Mouse (Mus musculus): ENCODE results near the gene Prmt7. TPM values are rescaled to one million over a fixed set of nuclear protein-coding genes. Genes with fewer than 3 reads are reported as not detected.

Prmt7 gene
- 54.1 and 59.5 TPM in 2 replicates for polyA plus RNA-seq (2014; fragmentation: Nextera tagmentation; extraction: Ambion mirVana)

DNA sequence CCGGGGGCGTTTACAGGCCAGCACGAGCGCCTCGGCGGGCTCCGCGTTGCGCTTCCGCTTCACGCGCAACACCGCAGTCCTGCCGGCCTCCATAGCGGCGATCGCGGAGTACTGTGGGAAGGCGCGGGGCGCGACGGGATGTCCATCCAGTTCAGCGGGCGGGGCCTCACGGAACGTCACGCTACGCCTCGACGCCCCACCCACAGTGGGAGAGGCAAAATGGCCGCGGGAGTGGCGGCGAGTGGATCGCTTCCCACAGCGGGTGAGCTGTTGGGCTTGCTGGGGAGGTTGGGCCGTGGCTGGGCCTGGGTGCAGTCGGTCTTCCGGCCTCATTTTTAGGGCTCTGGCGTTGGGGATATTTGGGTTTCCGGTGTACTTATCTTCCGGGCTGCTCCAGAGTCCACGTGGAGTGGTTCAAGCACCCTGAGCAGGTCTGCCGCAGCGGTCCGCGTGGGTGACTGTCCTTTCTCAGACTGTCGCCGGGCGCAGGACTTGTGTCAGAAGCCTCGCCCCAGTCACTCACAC lies at the start of gene Prmt7, which contains the start of gene Slc7a6os:
Prmt7 (plus strand) TSS at position 116 of the 525 bp plus-strand sequence.
Slc7a6os (minus strand) TSS at position 115 of the 525 bp plus-strand sequence.
- H3K27ac ChIP-seq (ENCODE audit: low read depth, low read length): peak within 1 kb of the TSS; percentile 89
- under 1% methylated on average over 52 of the region's 52 CpGs for WGBS
- DNase-seq (ENCODE audit: low spot score) (peak; percentile 97), ATAC-seq (peak; percentile 100)
- peak within 1 kb of the TSS; percentile 90 for H3K9ac ChIP-seq (ENCODE audit: low read length)
- H3K27me3 ChIP-seq (replicated peaks; ENCODE audit: control insufficient read depth, insufficient read depth, low read length): no peaks in the 10 kb centered on the region
- H3K36me3 ChIP-seq (ENCODE audit: control insufficient read depth, insufficient read depth, low read length): peaks cover 38% of the 10 kb centered on the region
- peak within 1 kb of the TSS; percentile 79 for H3K4me3 ChIP-seq (ENCODE audit: low read depth, low read length)
- no peaks in the 10 kb centered on the region for H3K9me3 ChIP-seq (replicated peaks; ENCODE audit: control insufficient read depth, low read length)
- H3K4me1 ChIP-seq (ENCODE audit: control insufficient read depth, insufficient read depth, low read length): peaks cover 11% of the 10 kb centered on the region
- H3K4me2 ChIP-seq (ENCODE audit: low read length): peak within 1 kb of the TSS; percentile 82

- no peaks in the 10 kb centered on the region for H3K9me3 ChIP-seq (replicated peaks; ENCODE audit: control insufficient read depth, low read length)
- no peak for DNase-seq (ENCODE audit: low spot score)
- H3K4me1 ChIP-seq (ENCODE audit: control insufficient read depth, insufficient read depth, low read length): no peaks in the 10 kb centered on the region
- no peak overlapping the region for H3K4me3 ChIP-seq (ENCODE audit: low read depth, low read length)
- H3K4me2 ChIP-seq (ENCODE audit: low read length): no peak overlapping the region
- WGBS: 93% methylated on average over 9 of the region's 9 CpGs
- H3K27ac ChIP-seq (ENCODE audit: low read depth, low read length): no peak overlapping the region
- H3K27me3 ChIP-seq (replicated peaks; ENCODE audit: control insufficient read depth, insufficient read depth, low read length): no peaks in the 10 kb centered on the region
- peaks cover 52% of the 10 kb centered on the region for H3K36me3 ChIP-seq (ENCODE audit: control insufficient read depth, insufficient read depth, low read length)
- ATAC-seq: no peak
- no peak overlapping the region for H3K9ac ChIP-seq (ENCODE audit: low read length)
Measured at GRCm38 (mm10) chr8:106163251-106163650, 47.5 kb upstream of the Prmt7 start.

DNA sequence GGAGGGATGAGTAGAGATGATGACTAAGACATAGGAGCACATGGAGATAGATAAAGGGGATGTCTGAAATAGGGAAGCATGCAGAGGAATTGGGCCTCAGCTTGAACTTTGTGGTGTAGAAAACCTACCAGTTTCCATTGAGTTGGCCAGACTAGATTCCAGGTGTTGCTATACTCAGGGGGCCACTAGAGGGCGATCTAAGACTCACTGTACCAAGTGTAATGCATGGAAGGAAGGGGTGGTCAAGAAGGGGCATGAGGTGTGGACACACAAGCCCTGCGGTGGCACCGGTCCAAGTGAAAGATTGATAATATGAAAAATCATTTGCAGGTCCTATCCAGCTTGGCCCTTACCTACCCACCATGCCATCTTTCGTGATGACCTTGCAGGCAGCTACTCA lies 45.3 kb upstream of the Prmt7 start:
- Histone ChIP-seq H3K4me3 (ENCODE audit: low read depth, low read length) (no peak overlapping the region), H3K27me3 (replicated peaks; ENCODE audit: control insufficient read depth, insufficient read depth, low read length) (no peaks in the 10 kb centered on the region), H3K27ac (ENCODE audit: low read depth, low read length) (no peak overlapping the region), H3K4me1 (ENCODE audit: control insufficient read depth, insufficient read depth, low read length) (peaks cover 5% of the 10 kb centered on the region; the same call in 1 of the 2 replicates), H3K9ac (ENCODE audit: low read length) (no peak overlapping the region), H3K4me2 (ENCODE audit: low read length) (no peak overlapping the region), H3K9me3 (replicated peaks; ENCODE audit: control insufficient read depth, low read length) (no peaks in the 10 kb centered on the region), H3K36me3 (ENCODE audit: control insufficient read depth, insufficient read depth, low read length) (peaks cover 42% of the 10 kb centered on the region)
- WGBS: 40% methylated on average over 4 of the region's 4 CpGs
- ATAC-seq (no peak), DNase-seq (ENCODE audit: low spot score) (peak; percentile 73)

DNA sequence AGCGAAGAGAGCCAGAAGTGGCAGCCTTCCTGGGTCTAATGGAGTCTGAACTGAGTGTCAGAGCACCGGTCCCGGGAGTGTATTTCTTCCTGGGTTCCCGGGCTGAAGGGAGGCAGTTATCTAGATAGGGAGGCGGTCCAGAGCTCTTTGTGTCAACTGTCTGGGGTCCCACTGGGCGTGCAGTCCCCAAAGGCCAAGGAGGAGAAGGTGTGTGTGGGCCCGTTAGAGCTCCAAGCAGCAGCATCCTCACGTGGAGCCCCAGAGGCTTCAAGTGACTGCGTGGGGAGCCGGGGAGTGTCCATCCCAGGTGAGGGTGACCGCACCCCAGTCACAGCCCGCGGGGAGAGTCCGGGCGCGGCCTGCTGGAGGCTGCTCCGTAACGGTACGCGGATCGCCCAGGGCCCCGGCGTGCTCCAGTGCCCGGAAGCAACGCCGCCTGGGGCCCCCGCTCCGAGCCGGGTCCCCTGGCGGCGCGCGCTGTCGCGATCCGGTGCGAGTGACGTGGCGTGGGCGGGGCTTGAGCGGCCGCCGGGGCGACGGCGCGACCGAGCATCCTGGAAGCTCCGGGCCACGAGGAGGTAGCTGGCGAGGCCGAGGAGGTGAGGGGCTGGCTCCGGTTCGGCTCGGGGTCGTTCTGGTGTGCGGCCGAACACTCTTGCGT lies 42.2 kb upstream of the Prmt7 start, which contains the start of gene Slc7a6:
Slc7a6 (plus strand) TSS at position 502 of the 661 bp plus-strand sequence.
- ATAC-seq: peak; percentile 93
- H3K4me2 ChIP-seq (ENCODE audit: low read length): peak within 1 kb of the TSS; percentile 91
- peaks cover 12% of the 10 kb centered on the region for H3K36me3 ChIP-seq (ENCODE audit: control insufficient read depth, insufficient read depth, low read length)
- peak within 1 kb of the TSS; percentile 90 for H3K27ac ChIP-seq (ENCODE audit: low read depth, low read length)
- H3K9ac ChIP-seq (ENCODE audit: low read length): peak within 1 kb of the TSS; percentile 93
- peak within 1 kb of the TSS; percentile 81 for H3K4me3 ChIP-seq (ENCODE audit: low read depth, low read length)
- peaks cover 5% of the 10 kb centered on the region; the same call in 1 of the 2 replicates for H3K4me1 ChIP-seq (ENCODE audit: control insufficient read depth, insufficient read depth, low read length)
- H3K27me3 ChIP-seq (replicated peaks; ENCODE audit: control insufficient read depth, insufficient read depth, low read length): no peaks in the 10 kb centered on the region
- no peaks in the 10 kb centered on the region for H3K9me3 ChIP-seq (replicated peaks; ENCODE audit: control insufficient read depth, low read length)
- DNase-seq (ENCODE audit: low spot score): peak; percentile 89
- under 1% methylated on average over 59 of the region's 59 CpGs for WGBS

- DNase-seq (ENCODE audit: low spot score) (peak; percentile 75), ATAC-seq (peak; percentile 80)
- H3K4me3 ChIP-seq (ENCODE audit: low read depth, low read length): peak overlapping the region; percentile 81
- WGBS: 2% methylated on average over 54 of the region's 54 CpGs
- peak overlapping the region; percentile 91 for H3K4me2 ChIP-seq (ENCODE audit: low read length)
- H3K27ac ChIP-seq (ENCODE audit: low read depth, low read length): peak overlapping the region; percentile 90
- H3K36me3 ChIP-seq (ENCODE audit: control insufficient read depth, insufficient read depth, low read length): peaks cover 4% of the 10 kb centered on the region; the same call in 1 of the 2 replicates
- no peaks in the 10 kb centered on the region for H3K9me3 ChIP-seq (replicated peaks; ENCODE audit: control insufficient read depth, low read length)
- peak overlapping the region; percentile 93 for H3K9ac ChIP-seq (ENCODE audit: low read length)
- H3K4me1 ChIP-seq (ENCODE audit: control insufficient read depth, insufficient read depth, low read length): peaks cover 5% of the 10 kb centered on the region; the same call in 1 of the 2 replicates
- no peaks in the 10 kb centered on the region for H3K27me3 ChIP-seq (replicated peaks; ENCODE audit: control insufficient read depth, insufficient read depth, low read length)
Measured at GRCm38 (mm10) chr8:106169017-106169933, 41.5 kb upstream of the Prmt7 start.

DNA sequence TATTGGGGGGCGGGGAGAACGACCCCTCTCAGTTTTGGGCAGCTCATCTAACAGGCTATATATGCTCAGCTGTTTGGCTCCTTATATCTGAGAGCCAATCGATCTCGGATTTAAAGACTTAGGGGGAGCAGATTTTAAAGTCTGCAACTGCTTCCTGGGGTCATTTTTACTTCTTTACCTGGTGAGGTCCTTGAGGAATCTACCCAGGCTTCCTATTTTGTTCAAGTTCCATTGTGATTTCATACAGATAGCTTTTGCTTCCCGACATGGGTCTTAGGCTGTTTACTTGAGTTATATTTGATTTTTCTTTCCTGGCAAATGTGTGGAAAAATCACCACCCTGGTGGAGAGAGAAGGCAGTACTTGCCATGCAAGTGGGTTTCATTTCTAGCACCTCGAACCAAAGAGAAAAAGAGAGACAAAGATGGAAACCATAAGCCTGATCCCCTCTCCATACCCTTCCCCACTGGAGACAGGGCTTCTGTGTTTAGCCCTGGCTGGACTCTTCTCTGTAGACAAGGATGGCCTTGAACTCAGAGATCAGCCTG lies 40.7 kb upstream of the Prmt7 start:
- WGBS: 36% methylated on average over 6 of the region's 6 CpGs
- ATAC-seq (no peak), DNase-seq (ENCODE audit: low spot score) (no peak)
- Histone ChIP-seq H3K9me3 (replicated peaks; ENCODE audit: control insufficient read depth, low read length) (no peaks in the 10 kb centered on the region), H3K36me3 (ENCODE audit: control insufficient read depth, insufficient read depth, low read length) (no peaks in the 10 kb centered on the region), H3K27me3 (replicated peaks; ENCODE audit: control insufficient read depth, insufficient read depth, low read length) (no peaks in the 10 kb centered on the region), H3K4me2 (ENCODE audit: low read length) (peak overlapping the region; percentile 91), H3K9ac (ENCODE audit: low read length) (peak overlapping the region; percentile 93), H3K4me3 (ENCODE audit: low read depth, low read length) (peak overlapping the region; percentile 81), H3K27ac (ENCODE audit: low read depth, low read length) (no peak overlapping the region), H3K4me1 (ENCODE audit: control insufficient read depth, insufficient read depth, low read length) (peaks cover 5% of the 10 kb centered on the region; the same call in 1 of the 2 replicates)

DNA sequence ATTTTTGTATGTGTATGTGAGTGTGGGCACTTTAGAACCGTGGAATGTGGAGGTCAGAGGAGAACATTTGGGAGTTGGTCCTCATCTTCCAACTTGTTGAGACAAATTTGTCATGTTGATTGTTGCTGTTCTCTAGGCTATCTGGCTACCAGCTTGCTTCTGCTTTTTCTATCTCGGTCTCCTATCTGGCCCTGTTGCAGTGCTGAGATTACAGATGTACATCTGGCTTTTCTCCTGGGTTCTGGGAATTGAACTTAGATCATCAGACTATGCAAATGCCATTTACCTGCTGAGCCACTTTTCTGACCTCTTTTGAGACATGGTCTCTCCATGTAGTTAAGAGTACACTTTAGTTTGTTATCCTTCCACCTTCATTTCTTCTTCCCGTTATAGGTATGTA lies 37.2 kb upstream of the Prmt7 start:
- 92% methylated on average over 3 of the region's 3 CpGs for WGBS
- DNase-seq (ENCODE audit: low spot score) (no peak), ATAC-seq (no peak)
- H3K27ac ChIP-seq (ENCODE audit: low read depth, low read length): no peak overlapping the region
- no peaks in the 10 kb centered on the region for H3K27me3 ChIP-seq (replicated peaks; ENCODE audit: control insufficient read depth, insufficient read depth, low read length)
- no peak overlapping the region for H3K9ac ChIP-seq (ENCODE audit: low read length)
- peaks cover 11% of the 10 kb centered on the region; the same call in 1 of the 2 replicates for H3K4me1 ChIP-seq (ENCODE audit: control insufficient read depth, insufficient read depth, low read length)
- no peak overlapping the region for H3K4me2 ChIP-seq (ENCODE audit: low read length)
- no peaks in the 10 kb centered on the region for H3K9me3 ChIP-seq (replicated peaks; ENCODE audit: control insufficient read depth, low read length)
- H3K4me3 ChIP-seq (ENCODE audit: low read depth, low read length): no peak overlapping the region
- no peaks in the 10 kb centered on the region for H3K36me3 ChIP-seq (ENCODE audit: control insufficient read depth, insufficient read depth, low read length)

DNA sequence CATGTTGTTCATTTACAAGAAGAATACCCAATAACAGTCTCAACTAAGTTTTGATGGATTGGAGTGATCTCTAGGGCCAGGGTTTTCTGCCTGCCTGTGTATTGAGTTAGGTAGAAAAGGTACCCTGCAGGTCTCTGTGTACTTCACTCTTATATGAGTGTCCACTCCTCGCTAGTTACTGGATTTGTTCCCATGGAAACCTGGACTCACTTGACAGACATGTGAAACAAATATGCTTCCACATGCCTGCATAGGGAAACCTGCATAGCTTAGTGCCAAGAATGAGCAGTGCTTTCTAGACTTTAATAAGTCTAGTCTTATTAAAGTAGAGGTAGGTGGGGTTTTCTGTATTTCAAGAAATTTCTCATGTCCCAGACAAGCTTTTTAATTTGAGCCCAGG lies 33.8 kb upstream of the Prmt7 start:
- peaks cover 10% of the 10 kb centered on the region for H3K36me3 ChIP-seq (ENCODE audit: control insufficient read depth, insufficient read depth, low read length)
- 0 out of 2 replicates have a peak, but pooled peaks cover 6% of the 10 kb centered on the region for H3K4me1 ChIP-seq (ENCODE audit: control insufficient read depth, insufficient read depth, low read length)
- H3K27ac ChIP-seq (ENCODE audit: low read depth, low read length): no peak overlapping the region
- no peaks in the 10 kb centered on the region for H3K27me3 ChIP-seq (replicated peaks; ENCODE audit: control insufficient read depth, insufficient read depth, low read length)
- DNase-seq (ENCODE audit: low spot score) (peak; percentile 41), ATAC-seq (no peak)
- H3K4me3 ChIP-seq (ENCODE audit: low read depth, low read length): no peak overlapping the region
- WGBS: 4% methylated on average over 1 of the region's 1 CpGs
- no peak overlapping the region for H3K9ac ChIP-seq (ENCODE audit: low read length)
- no peak overlapping the region for H3K4me2 ChIP-seq (ENCODE audit: low read length)
- H3K9me3 ChIP-seq (replicated peaks; ENCODE audit: control insufficient read depth, low read length): no peaks in the 10 kb centered on the region
